Mouse (Mus musculus) forebrain, postnatal 0 days (tissue): Measurements from ENCODE around the gene Rbms3. TPM values are rescaled to one million over a fixed set of nuclear protein-coding genes. Genes with fewer than 3 reads are reported as not detected.
A peak's percentile ranks its signal among the peaks of the same experiment; 100 is the strongest.

Experiments used
- ATAC-seq: fragments of 200-750 bp; cut with Nextera tagmentation; 2 replicates; pipeline ENCODE4 v1.8.0; 2017; ENCODE audit warnings: mild to moderate bottlenecking, moderate library complexity
- DNase-seq: peaks from one replicate; pipeline ENCODE4 v3.0.0-alpha.2; 2015
- H3K27ac ChIP-seq: fragments of 300-500 bp; sonication (generic); 2 replicates; pipeline ENCODE4 v1.5.1; 2014; ENCODE audit warnings: low read depth, mild to moderate bottlenecking, antibody characterized with exemption, low read length, moderate library complexity, mixed read lengths
- H3K27me3 ChIP-seq: fragments of 300-500 bp; sonication (generic); 2 replicates; pipeline ENCODE4 v1.6.1; 2014; ENCODE audit warnings: mild to moderate bottlenecking, low read length, mixed read lengths; ENCODE audit not compliant: insufficient read depth
- H3K36me3 ChIP-seq: fragments of 300-500 bp; sonication (generic); 2 replicates; pipeline ENCODE4 v1.6.1; 2014; ENCODE audit warnings: mild to moderate bottlenecking, moderate library complexity; ENCODE audit not compliant: insufficient read depth
- H3K4me1 ChIP-seq: fragments of 300-500 bp; sonication (generic); 2 replicates; pipeline ENCODE4 v1.6.1; 2014; ENCODE audit warnings: antibody characterized with exemption; ENCODE audit not compliant: insufficient read depth
- H3K4me2 ChIP-seq: fragments of 300-500 bp; sonication (generic); 2 replicates; pipeline ENCODE4 v1.6.1; 2014; ENCODE audit warnings: low read depth, mild to moderate bottlenecking, moderate library complexity
- H3K4me3 ChIP-seq: fragments of 300-500 bp; sonication (generic); 2 replicates; pipeline ENCODE4 v1.5.1; 2014; ENCODE audit warnings: low read depth, low read length, mixed read lengths
- H3K9ac ChIP-seq: fragments of 300-500 bp; sonication (generic); 2 replicates; pipeline ENCODE4 v1.6.1; 2014; ENCODE audit warnings: mild to moderate bottlenecking
- H3K9me3 ChIP-seq: fragments of 300-500 bp; sonication (generic); 2 replicates; pipeline ENCODE4 v1.6.1; 2016; ENCODE audit warnings: low read length
- CTCF ChIP-seq: sonication (generic); IDR thresholded peaks from 2 replicates; pipeline ENCODE4 v1.5.1; 2016; ENCODE audit warnings: antibody characterized with exemption, control low read depth, low read depth
- WGBS: fragments of 180-500 bp; shearing (Covaris S2); extraction: QIAGEN DNeasy Blood & Tissue Kit; methylation state at CpG from one replicate; pipeline ENCODE4 v1.1.7; 2014; 5-methylcytosine and 5-hydroxymethylcytosine counted together
- polyA plus RNA-seq: library from polyadenylated mRNA; unstranded; fragments of >200 nt; fragmentation: Nextera tagmentation; extraction: Ambion mirVana; gene quantifications from 2 replicates; pipeline ENCODE4 v1.2.1, GENCODE M21; 2015
- total RNA-seq: library from RNA; depleted of rRNA; stranded (reverse); fragments of >200 nt; gene quantifications from 2 replicates; pipeline ENCODE4 v1.2.3, GENCODE M21; 2014

Gene Rbms3
- total and polyA plus RNA-seq, 2 experiments from 2014 or later: 29.9 to 38.8 TPM

DNA sequence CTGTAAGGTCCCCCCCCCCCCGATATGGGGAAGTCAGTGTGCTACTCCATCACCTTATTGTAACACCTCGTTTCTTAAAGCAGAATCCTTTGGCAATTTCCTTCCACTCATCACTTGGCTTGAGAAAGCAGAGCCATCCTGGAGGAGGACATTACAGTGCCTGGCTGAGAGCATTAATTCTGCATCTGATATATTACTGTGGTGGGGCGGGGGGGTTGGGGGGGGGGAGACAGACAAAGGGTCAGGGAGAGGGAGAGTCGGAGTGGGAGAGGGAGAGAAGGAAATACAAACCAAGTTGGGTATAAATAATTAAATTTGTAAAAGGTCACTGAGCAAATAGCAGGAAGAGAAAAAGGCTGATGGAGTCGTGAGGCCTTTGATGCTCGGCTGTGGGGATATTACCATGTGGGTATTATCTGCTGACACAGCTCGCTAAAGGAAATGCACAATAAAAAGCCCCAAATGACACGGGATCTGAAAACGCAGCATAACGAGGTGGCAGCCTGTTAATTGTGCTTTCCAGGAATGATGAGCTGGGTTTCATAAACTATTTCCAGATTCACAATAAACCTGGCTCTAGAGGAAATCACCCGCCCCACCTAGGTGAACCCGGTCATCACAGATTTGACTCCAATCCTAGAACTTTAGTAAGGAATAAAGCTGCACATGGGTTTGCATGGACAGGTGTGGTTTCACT is 860.2 kb downstream of the Rbms3 start:
- H3K27ac ChIP-seq: no peak overlapping the region
- no peaks in the 10 kb centered on the region for H3K9me3 ChIP-seq
- TF ChIP-seq CTCF: no peak
- H3K36me3 ChIP-seq: no peaks in the 10 kb centered on the region
- H3K4me2 ChIP-seq: no peak overlapping the region
- no peaks in the 10 kb centered on the region for H3K4me1 ChIP-seq
- ATAC-seq (no peak), DNase-seq (no peak)
- 30% methylated on average over 12 of the region's 12 CpGs for WGBS
- H3K4me3 ChIP-seq: no peak overlapping the region
- H3K27me3 ChIP-seq: no peaks in the 10 kb centered on the region
- H3K9ac ChIP-seq: no peak overlapping the region

GRCm38 (mm10) chr9:116762395-116763025 is 867.2 kb downstream of the Rbms3 start:
- WGBS: 78% methylated on average over 10 of the region's 10 CpGs

GRCm38 (mm10) chr9:116748857-116749584 is 880.7 kb downstream of the Rbms3 start:
- ATAC-seq (no peak), DNase-seq (no peak)
- no peak for TF ChIP-seq CTCF
- 61% methylated on average over 11 of the region's 11 CpGs for WGBS
- no peaks in the 10 kb centered on the region for H3K4me1 ChIP-seq
- H3K9me3 ChIP-seq: no peaks in the 10 kb centered on the region
- H3K4me3 ChIP-seq: no peak overlapping the region
- H3K36me3 ChIP-seq: no peaks in the 10 kb centered on the region
- H3K27me3 ChIP-seq: no peaks in the 10 kb centered on the region
- no peak overlapping the region for H3K4me2 ChIP-seq
- H3K27ac ChIP-seq: no peak overlapping the region
- H3K9ac ChIP-seq: no peak overlapping the region

More at GRCm38 (mm10) chr9:116762395-116763025, 867.2 kb downstream of the Rbms3 start:
- Histone ChIP-seq H3K4me3 (no peak overlapping the region), H3K36me3 (no peaks in the 10 kb centered on the region), H3K9me3 (no peaks in the 10 kb centered on the region), H3K4me1 (no peaks in the 10 kb centered on the region), H3K9ac (no peak overlapping the region), H3K27ac (no peak overlapping the region), H3K27me3 (no peaks in the 10 kb centered on the region), H3K4me2 (no peak overlapping the region)
- TF ChIP-seq CTCF: no peak
- no peak for DNase-seq
- no peak for ATAC-seq

DNA sequence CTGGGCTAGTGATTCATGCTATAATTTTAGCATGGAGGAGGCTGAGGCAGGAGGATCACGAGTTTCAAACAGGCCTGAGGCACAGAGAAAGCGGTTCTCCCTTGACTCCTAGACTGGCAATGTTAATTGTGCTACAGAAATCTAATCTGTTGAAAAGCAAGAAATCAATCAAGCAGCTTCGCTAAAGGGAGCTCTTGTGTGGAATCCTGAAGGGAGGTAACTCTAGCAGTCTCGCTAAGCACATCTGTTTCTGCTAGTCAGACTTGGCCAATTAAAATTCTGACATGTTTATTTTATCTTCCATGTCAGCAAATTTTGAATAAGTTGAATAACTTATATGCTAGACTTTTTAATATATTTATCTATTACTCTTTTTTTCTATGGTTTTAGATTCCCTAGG is 881.4 kb downstream of the Rbms3 start:
- no peak for TF ChIP-seq CTCF
- H3K36me3 ChIP-seq: no peaks in the 10 kb centered on the region
- H3K27me3 ChIP-seq: no peaks in the 10 kb centered on the region
- H3K27ac ChIP-seq: no peak overlapping the region
- ATAC-seq (no peak), DNase-seq (no peak)
- no peak overlapping the region for H3K4me2 ChIP-seq
- H3K4me1 ChIP-seq: no peaks in the 10 kb centered on the region
- 64% methylated on average over 4 of the region's 4 CpGs for WGBS
- no peaks in the 10 kb centered on the region for H3K9me3 ChIP-seq
- no peak overlapping the region for H3K9ac ChIP-seq
- no peak overlapping the region for H3K4me3 ChIP-seq

GRCm38 (mm10) chr9:116746871-116747270 is 882.8 kb downstream of the Rbms3 start:
- Histone ChIP-seq H3K27me3 (no peaks in the 10 kb centered on the region), H3K9ac (no peak overlapping the region), H3K36me3 (no peaks in the 10 kb centered on the region), H3K4me2 (no peak overlapping the region), H3K4me1 (no peaks in the 10 kb centered on the region), H3K9me3 (no peaks in the 10 kb centered on the region), H3K27ac (no peak overlapping the region), H3K4me3 (no peak overlapping the region)
- WGBS: 74% methylated on average over 3 of the region's 3 CpGs
- no peak for TF ChIP-seq CTCF
- DNase-seq: no peak
- ATAC-seq: no peak

GRCm38 (mm10) chr9:116737786-116738185 is 891.9 kb downstream of the Rbms3 start:
- no peaks in the 10 kb centered on the region for H3K27me3 ChIP-seq
- H3K9me3 ChIP-seq: no peaks in the 10 kb centered on the region
- no peak overlapping the region for H3K27ac ChIP-seq
- no peak overlapping the region for H3K4me2 ChIP-seq
- no peaks in the 10 kb centered on the region for H3K36me3 ChIP-seq
- DNase-seq: no peak
- TF ChIP-seq CTCF: 0 out of 2 replicates have a peak, but pooled peaks have one; percentile 18
- no peaks in the 10 kb centered on the region for H3K4me1 ChIP-seq
- 85% methylated on average over 2 of the region's 2 CpGs for WGBS
- H3K9ac ChIP-seq: no peak overlapping the region
- H3K4me3 ChIP-seq: no peak overlapping the region
- ATAC-seq: no peak

DNA sequence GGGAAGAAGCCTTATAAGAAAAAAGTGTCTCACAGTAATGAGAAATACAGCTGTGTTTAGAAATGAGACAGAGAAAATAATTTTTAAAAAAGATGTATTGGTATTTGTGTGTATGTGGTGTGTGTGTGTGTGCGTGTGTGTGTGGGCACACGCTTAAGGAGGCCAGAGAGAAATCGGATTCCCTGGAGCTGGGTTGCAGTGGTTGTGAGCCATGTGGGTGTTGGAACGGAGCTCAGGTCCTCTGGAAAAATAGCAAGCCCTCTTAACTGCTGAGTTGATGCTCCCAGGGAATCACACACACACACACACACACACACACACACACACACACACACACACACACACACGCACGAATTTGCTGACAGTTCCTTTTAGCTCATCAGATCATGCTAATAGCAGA is 900.5 kb downstream of the Rbms3 start:
- DNase-seq: no peak
- Histone ChIP-seq H3K4me1 (no peaks in the 10 kb centered on the region), H3K4me2 (no peak overlapping the region), H3K9ac (no peak overlapping the region), H3K27me3 (no peaks in the 10 kb centered on the region), H3K4me3 (no peak overlapping the region), H3K27ac (no peak overlapping the region), H3K36me3 (no peaks in the 10 kb centered on the region), H3K9me3 (no peaks in the 10 kb centered on the region)
- no peak for TF ChIP-seq CTCF
- WGBS: 80% methylated on average over 6 of the region's 6 CpGs
- ATAC-seq: no peak
